Mouse (Mus musculus): ENCODE data around the gene Clp1.

The Clp1 gene

GRCm38 (mm10) chr2:84727172-84727858 lies at the start of gene Clp1:
Gene Clp1, minus strand, starts transcription at chr2:84727350.
- peak; percentile 98 for DNase-seq (ENCODE audit: low read depth, low spot score)

GRCm38 (mm10) chr2:84775665-84776064 lies 48.5 kb upstream of the Clp1 start:
- no peak for DNase-seq (ENCODE audit: low read depth, low spot score)

GRCm38 (mm10) chr2:84775241-84775640 lies 48.1 kb upstream of the Clp1 start, which contains the start of gene Serping1:
Gene Serping1, minus strand, starts transcription at chr2:84775444.
- DNase-seq (ENCODE audit: low read depth, low spot score) = no peak

- DNase-seq (ENCODE audit: low read depth, low spot score) = peak; percentile 87
Observed at GRCm38 (mm10) chr2:84774751-84775150, 47.6 kb upstream of the Clp1 start.

GRCm38 (mm10) chr2:84773195-84773594 lies 46.0 kb upstream of the Clp1 start:
- no peak for DNase-seq (ENCODE audit: low read depth, low spot score)

GRCm38 (mm10) chr2:84772454-84772853 lies 45.3 kb upstream of the Clp1 start:
- DNase-seq (ENCODE audit: low read depth, low spot score) = no peak

GRCm38 (mm10) chr2:84770501-84770900 lies 43.4 kb upstream of the Clp1 start:
- no peak for DNase-seq (ENCODE audit: low read depth, low spot score)

GRCm38 (mm10) chr2:84762818-84763217 lies 35.7 kb upstream of the Clp1 start:
- no peak for DNase-seq (ENCODE audit: low read depth, low spot score)

- no peak for DNase-seq (ENCODE audit: low read depth, low spot score)
Observed at GRCm38 (mm10) chr2:84762295-84762694, 35.1 kb upstream of the Clp1 start.

- DNase-seq (ENCODE audit: low read depth, low spot score) = no peak
Observed at GRCm38 (mm10) chr2:84761840-84762239, 34.7 kb upstream of the Clp1 start.

GRCm38 (mm10) chr2:84761309-84761708 lies 34.2 kb upstream of the Clp1 start:
- DNase-seq (ENCODE audit: low read depth, low spot score) = no peak

GRCm38 (mm10) chr2:84760777-84761176 lies 33.6 kb upstream of the Clp1 start:
- no peak for DNase-seq (ENCODE audit: low read depth, low spot score)

GRCm38 (mm10) chr2:84758542-84759127 lies 31.5 kb upstream of the Clp1 start:
- peak; percentile 64 for DNase-seq (ENCODE audit: low read depth, low spot score)

- no peak for DNase-seq (ENCODE audit: low read depth, low spot score)
Observed at GRCm38 (mm10) chr2:84757026-84757682, 30.0 kb upstream of the Clp1 start.

- DNase-seq (ENCODE audit: low read depth, low spot score) = no peak
Observed at GRCm38 (mm10) chr2:84756245-84756644, 29.1 kb upstream of the Clp1 start.

- no peak for DNase-seq (ENCODE audit: low read depth, low spot score)
Observed at GRCm38 (mm10) chr2:84750115-84750514, 23.0 kb upstream of the Clp1 start.

GRCm38 (mm10) chr2:84744126-84744525 lies 17.0 kb upstream of the Clp1 start:
- peak; percentile 58 for DNase-seq (ENCODE audit: low read depth, low spot score)

- peak; percentile 97 for DNase-seq (ENCODE audit: low read depth, low spot score)
Observed at GRCm38 (mm10) chr2:84743561-84743960, 16.4 kb upstream of the Clp1 start, which contains the start of gene Gm19426. Gene Gm19426, minus strand, starts transcription at chr2:84743655.

- DNase-seq (ENCODE audit: low read depth, low spot score) = peak; percentile 97
Observed at GRCm38 (mm10) chr2:84742451-84743283, 15.5 kb upstream of the Clp1 start.

GRCm38 (mm10) chr2:84741841-84742450 lies 14.8 kb upstream of the Clp1 start:
- peak; percentile 22 for DNase-seq (ENCODE audit: low read depth, low spot score)

GRCm38 (mm10) chr2:84740608-84741333 lies 13.6 kb upstream of the Clp1 start:
- peak; percentile 27 for DNase-seq (ENCODE audit: low read depth, low spot score)

All from mesoderm, embryonic 11.5 days (tissue).